Mouse (Mus musculus) ovary, postnatal 36 days (tissue): ENCODE measurements around the gene Ccdc141.
A peak's percentile ranks its signal among the peaks of the same experiment; 100 is the strongest.

Experiments
- DNase-seq: peaks from one replicate; pipeline ENCODE4 v3.0.0; 2022; ENCODE audit warnings: low spot score, mixed read lengths

Gene Ccdc141

DNA sequence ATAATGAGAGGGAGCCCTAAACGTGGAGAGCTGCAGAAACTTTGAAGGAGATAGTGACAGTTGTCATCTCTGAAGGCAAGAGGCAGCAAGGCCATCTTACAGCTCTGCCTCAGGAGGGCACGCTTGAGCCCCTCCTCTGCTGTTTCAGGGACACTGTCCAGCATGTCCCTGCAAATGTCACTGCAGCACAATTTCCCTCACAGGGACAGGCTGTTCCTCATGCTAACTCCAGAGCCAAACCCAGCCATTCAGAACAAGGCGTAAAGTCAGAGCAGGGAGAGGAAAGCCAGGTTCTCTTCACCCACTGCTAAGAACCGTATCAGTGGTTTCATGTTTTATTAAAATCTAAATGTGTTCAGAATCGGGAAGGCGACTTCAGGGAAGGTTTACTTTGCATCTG is 192.8 kb downstream of the Ccdc141 start:
- DNase-seq, result no peak

DNA sequence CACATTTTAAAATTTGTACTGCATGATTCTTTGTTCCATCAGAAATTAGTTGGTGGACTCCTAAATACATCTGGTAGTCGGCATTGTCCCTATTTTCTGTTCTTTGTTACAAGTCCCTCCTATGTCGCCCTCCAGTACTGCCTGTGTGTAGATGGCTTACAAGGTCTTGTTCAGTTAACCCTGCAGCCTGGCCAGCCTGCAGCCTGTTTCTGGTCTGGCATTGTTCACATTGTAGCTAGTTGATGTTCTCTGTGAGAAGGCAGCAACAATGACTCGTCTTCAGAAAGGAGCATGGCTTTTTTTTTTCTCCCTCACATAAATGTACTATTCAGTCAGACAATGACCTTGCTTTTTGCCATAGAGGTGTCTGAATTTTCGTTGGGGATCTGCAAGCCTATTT is 198.4 kb downstream of the Ccdc141 start:
- no peak for DNase-seq

DNA sequence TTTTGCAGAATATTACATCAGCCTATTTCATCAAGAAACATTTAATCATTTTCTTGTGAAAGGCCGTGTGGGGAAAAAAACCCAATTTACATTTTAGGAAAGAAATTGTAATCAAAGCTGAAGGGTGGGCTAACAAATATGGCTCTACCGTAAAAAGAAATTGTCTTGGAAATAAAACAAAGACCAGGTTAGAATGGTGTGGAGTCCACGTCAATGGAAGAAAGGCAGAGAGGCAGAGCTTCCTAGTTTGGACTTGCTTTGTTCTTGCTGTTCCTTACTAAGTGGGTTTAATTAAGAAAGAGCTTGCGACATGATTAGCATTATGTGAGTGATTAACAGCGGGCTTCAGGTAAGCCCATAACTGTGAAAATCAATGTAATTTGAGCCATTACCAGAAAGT is 199.4 kb downstream of the Ccdc141 start:
- no peak for DNase-seq

DNA sequence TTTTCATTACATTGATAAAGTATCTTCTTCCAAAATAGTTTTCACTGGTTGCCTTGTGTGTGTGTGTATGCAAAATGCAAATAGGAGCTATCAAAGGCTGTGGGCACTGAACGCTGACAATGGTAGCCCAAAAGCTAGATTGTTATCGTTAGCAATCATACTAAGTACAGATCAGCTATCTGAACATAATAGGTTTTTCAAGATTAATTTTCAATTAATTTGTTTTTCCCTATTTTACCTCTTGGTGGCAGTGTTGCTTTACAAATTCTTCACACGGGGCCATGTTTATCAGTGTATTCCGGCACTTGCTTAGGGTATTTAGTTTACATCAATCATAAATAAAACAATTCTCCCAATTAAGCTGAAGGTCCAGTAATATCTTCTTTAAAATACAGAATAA is 199.8 kb downstream of the Ccdc141 start:
- no peak for DNase-seq

DNA sequence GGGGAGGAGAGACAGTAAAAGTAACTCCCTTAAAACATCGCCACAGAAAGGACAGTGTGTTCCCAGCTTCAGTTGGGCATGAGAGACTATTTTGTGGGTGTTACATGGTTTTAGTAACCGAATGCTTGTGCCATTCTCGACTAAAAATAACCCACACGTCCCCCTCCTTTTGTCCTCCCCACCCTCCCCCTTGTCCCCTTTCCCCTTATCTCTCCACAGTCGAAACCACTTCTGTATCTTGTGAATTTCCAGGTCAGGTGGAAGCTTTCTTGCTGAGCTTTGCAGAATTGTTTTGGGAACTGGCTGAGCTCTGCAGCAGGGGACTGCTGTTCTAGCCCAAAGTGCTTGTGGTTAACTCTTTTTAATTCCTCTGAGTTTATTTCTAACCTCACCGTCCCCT is 200.2 kb downstream of the Ccdc141 start:
- no peak for DNase-seq

DNA sequence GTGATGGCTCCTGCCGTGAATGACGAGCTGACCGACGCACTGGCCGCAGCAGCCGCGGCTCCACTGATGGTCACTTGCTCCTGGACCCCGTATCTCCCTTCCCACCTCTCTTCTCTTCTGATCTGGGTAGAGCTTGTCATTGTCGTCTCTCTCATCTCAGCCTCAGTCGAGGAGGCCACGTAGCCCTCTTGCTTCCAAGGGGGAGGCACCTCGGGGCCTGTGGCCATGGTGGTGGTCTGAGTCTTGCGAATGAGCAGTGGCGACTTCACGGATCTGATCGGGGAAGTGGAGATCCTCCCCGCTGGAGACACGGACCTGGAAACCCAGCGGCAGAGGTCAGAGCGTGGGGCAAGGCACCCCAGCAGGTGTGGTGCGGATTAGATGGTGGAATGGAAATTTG is 200.8 kb downstream of the Ccdc141 start:
- no peak for DNase-seq

DNA sequence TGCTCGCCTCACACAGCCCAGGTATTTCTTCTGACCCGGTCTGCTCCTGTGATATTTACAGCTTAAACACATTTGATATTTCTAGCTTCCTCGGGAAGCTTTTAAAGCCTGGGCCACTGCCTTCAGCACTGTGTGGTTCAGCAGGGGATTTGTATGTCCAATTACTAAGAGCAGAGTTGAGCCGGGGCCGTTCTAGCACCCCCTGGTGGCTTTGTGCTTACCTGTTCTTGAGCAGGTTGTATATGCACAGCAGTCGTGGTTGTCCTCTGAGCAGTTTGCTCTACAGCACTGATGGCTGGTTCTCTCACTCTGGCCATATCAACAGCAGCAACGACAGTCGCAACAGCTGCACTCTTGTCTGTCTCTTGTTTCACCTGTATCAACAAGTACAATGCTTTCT is 201.5 kb downstream of the Ccdc141 start:
- DNase-seq, result peak; percentile 63

DNA sequence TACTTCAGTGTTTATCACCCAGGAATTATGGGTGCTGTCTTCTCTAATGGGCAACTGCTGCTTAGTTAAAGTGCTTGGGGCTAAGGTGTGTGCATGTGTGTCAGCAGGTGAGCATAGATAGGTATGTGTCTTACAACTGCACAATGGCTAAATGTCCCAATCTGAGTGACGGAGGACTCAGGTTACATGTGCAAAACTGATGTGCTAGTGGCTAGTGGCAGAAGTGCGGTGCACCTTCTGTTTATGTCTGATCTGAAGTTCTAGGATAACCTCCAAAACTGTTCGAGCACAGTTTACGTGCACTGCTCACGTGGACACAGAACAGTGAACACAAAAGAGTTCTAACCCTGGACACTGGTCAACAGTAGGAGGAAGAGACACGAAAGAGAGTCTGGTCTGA is 203.9 kb downstream of the Ccdc141 start:
- DNase-seq, result no peak

DNA sequence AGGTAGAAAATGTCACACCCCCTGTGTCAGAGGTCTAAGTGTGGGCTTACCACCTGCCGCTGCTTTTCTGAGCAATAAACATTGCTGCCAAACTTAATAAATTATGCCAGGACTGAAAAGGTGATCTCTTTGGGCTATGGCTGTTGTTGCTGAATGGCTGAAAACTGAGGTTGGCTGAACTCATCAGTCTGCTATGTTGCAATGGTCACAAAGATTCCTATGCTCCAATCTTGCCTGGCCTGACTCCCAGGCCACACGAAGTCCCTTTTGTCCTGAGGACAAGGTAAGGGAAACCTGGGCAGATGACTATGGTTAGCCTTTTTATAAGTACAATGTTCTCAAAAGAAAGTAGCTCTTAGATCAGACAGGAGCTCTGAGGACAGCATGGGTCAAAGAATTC is 204.4 kb downstream of the Ccdc141 start:
- DNase-seq, result no peak

DNA sequence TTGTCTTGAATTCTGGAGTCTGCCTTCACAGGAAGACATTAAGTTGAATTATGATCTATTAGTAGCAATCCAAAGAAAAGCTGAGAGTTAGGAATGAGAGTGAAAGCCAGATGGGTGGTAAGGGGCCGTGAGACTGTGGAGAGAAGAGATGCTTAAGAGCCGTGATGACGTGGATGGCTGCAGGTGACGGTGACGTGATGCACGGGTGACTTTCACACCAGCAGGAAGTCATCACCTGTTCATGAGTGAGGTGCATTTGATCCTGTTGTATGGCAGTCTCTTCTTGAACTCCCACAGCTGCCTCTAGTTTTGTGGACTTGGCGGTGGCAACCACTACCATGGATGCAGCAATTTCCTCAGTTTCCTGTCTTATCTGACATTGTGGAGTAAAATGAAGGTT is 204.9 kb downstream of the Ccdc141 start:
- no peak for DNase-seq

DNA sequence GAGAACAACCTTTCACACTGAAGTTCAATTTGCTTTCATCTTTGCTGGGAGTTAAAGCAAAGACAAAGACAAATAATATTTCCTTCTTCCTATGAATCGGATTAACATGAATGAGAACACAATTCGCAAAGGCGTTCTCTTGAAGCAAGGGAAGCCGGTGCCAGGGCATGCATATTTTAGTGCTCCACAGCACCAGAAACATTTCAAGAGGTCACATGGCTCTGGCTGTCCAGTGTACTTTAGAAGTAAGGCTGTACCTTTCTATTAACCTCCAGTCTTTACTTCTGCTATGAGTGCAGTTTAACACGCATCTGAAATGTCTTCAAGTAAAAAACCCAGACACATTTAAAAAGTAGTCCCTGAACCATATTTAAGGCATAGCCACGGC is 208.4 kb downstream of the Ccdc141 start:
- no peak for DNase-seq

DNA sequence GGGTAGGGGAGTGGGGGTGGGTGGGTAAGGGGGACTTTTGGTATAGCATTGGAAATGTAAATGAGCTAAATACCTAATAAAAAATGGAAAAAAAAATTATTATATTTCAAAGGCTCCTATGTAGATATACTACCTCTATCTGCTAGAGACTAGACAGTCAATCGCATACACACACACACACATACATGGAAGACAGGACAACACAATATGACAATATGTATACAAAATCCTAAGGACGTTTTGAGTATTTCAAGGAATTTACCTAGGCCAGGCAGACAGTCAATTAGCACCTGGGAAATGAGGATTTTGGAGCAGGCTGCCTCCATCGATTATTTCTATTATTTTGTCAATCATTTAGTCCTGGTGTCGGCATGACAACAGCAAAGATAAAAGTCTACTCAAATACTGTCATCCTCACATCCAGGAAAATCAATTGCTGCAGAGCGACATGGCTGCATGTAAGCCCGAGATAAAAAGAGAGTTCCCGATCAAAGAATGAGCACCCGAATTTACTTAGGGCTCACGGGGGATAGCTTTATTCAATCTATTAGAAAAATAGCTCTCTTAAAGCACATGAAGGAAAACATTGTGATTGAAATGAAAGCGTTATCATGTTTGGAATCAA is 208.9 kb downstream of the Ccdc141 start:
- no peak for DNase-seq
